Mouse (Mus musculus): Measurements from ENCODE around the gene Crocc2.
A peak's percentile ranks its signal among the peaks of the same experiment; 100 is the strongest.

The Crocc2 gene

GRCm38 (mm10) chr1:93216839-93217497, 48.4 kb downstream of the Crocc2 start:
- no peak for DNase-seq (ENCODE audit: low spot score in 2 of 2)

- no peak for DNase-seq (ENCODE audit: low spot score in 2 of 2)
Measured at GRCm38 (mm10) chr1:93217530-93217929, 49.0 kb downstream of the Crocc2 start.

GRCm38 (mm10) chr1:93220776-93221175, 52.3 kb downstream of the Crocc2 start:
- no peak for DNase-seq (ENCODE audit: low spot score in 2 of 2)

GRCm38 (mm10) chr1:93223972-93224371, 55.4 kb downstream of the Crocc2 start:
- peak in 1 of 2 experiments; percentile 37 for DNase-seq (ENCODE audit: low spot score in 2 of 2)

- no peak for DNase-seq (ENCODE audit: low spot score in 2 of 2)
Measured at GRCm38 (mm10) chr1:93225226-93225625, 56.7 kb downstream of the Crocc2 start.

- no peak for DNase-seq (ENCODE audit: low spot score in 2 of 2)
Measured at GRCm38 (mm10) chr1:93225731-93226520, 57.4 kb downstream of the Crocc2 start.

- no peak for DNase-seq (ENCODE audit: low spot score in 2 of 2)
Measured at GRCm38 (mm10) chr1:93227303-93227975, 58.9 kb downstream of the Crocc2 start.

GRCm38 (mm10) chr1:93227976-93228365, 59.4 kb downstream of the Crocc2 start:
- no peak for DNase-seq (ENCODE audit: low spot score in 2 of 2)

GRCm38 (mm10) chr1:93229221-93229620, 60.7 kb downstream of the Crocc2 start:
- DNase-seq (ENCODE audit: low spot score in 2 of 2) = no peak

GRCm38 (mm10) chr1:93229626-93230025, 61.1 kb downstream of the Crocc2 start:
- no peak for DNase-seq (ENCODE audit: low spot score in 2 of 2)

GRCm38 (mm10) chr1:93235576-93236544, 67.3 kb downstream of the Crocc2 start, which contains the start of gene Sned1:
TSS of gene Sned1 (plus strand) at chr1:93235841.
- peak; percentile 37 to 47 for DNase-seq (ENCODE audit: low spot score in 2 of 2)

GRCm38 (mm10) chr1:93236545-93236924, 68.0 kb downstream of the Crocc2 start:
- no peak for DNase-seq (ENCODE audit: low spot score in 2 of 2)

GRCm38 (mm10) chr1:93237676-93238075, 69.2 kb downstream of the Crocc2 start:
- no peak for DNase-seq (ENCODE audit: low spot score in 2 of 2)

GRCm38 (mm10) chr1:93238201-93238600, 69.7 kb downstream of the Crocc2 start:
- DNase-seq (ENCODE audit: low spot score in 2 of 2) = no peak

- no peak for DNase-seq (ENCODE audit: low spot score in 2 of 2)
Measured at GRCm38 (mm10) chr1:93245936-93246335, 77.4 kb downstream of the Crocc2 start.

GRCm38 (mm10) chr1:93252586-93252985, 84.1 kb downstream of the Crocc2 start:
- no peak for DNase-seq (ENCODE audit: low spot score in 2 of 2)

- DNase-seq (ENCODE audit: low spot score in 2 of 2) = no peak
Measured at GRCm38 (mm10) chr1:93255761-93256160, 87.2 kb downstream of the Crocc2 start.

- DNase-seq (ENCODE audit: low spot score in 2 of 2) = no peak
Measured at GRCm38 (mm10) chr1:93257560-93257959, 89.0 kb downstream of the Crocc2 start.

- DNase-seq (ENCODE audit: low spot score in 2 of 2) = no peak
Measured at GRCm38 (mm10) chr1:93267207-93267606, 98.7 kb downstream of the Crocc2 start.

- no peak for DNase-seq (ENCODE audit: low spot score in 2 of 2)
Measured at GRCm38 (mm10) chr1:93268246-93268645, 99.7 kb downstream of the Crocc2 start.

- no peak for DNase-seq (ENCODE audit: low spot score in 2 of 2)
Measured at GRCm38 (mm10) chr1:93270516-93271240, 102.2 kb downstream of the Crocc2 start.

Data from spleen, postnatal 14 days (tissue).